Mouse (Mus musculus): ENCODE measurements at regions not wholly inside any gene's neighbourhood (a gene's known extent, or its start where the extent isn't known, plus 50 kb on each side); places are given as distances from the start of the nearest gene placed in this dataset.

DNA sequence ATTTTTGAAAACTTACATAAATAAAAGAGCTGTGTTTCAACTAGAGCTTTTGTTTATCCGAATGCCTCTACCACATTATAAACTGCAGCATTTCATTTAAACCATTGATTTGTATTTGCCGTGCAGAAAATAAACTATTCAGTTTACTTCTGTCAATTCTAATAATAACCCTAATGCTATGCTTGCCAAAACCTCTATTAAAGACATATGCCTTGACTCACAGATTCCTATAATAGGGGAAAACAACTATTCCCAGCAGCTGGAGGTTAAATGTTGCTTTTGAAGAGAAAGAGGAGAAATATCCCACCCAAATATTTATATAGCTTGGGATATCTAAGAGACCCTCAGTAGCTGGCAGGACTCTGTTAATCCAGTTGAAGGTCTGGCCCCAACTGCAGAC is 340.4 kb upstream of the Ptger4 start:
- DNase-seq (ENCODE audit: extremely low read depth, insufficient read length, low spot score) = no peak

DNA sequence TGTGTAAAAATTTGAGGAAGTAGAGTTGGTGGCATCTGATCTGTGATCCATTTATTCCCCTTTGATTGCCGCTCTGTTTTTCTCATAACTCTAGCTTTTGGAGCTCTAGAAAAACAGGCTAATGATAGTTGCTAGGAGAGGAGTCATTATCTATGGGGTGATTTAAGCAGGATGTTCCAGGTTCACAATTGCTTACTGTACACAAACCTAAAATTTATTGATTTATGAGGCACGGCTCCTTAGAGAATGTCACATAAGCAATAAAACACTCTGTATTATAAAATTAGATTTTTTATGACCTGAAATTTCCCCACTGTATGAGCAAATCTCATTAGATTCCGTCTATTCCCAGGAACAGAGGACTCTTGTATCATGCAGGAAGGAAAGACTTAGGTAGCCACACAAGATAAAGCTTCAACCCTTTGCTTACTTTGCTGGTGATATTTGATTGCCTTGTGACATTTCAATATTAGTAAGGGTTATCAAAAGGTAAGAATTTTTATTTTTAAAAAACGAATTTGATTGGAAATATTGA is 360.8 kb upstream of the Ptger4 start:
- no peak for DNase-seq (ENCODE audit: extremely low read depth, insufficient read length, low spot score)

DNA sequence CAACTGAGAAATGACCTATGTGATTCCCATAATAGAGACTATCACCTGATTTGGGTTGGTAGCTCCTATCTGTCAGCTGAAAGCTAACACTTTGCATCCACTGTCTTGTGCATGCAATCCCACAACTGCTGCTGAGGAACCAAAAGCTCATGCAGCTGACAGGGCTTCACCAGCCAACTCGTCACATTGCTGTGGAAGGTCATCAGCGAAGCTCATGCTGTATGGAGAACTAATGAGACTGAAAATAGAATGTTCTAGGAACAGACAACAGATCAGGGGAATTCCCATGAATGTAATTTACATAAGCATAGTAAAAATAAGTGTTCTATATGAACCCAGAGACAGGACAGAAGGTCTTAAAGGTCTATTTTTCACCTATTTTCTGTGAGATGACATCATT is 363.5 kb upstream of the Ptger4 start:
- DNase-seq (ENCODE audit: extremely low read depth, insufficient read length, low spot score) = no peak

DNA sequence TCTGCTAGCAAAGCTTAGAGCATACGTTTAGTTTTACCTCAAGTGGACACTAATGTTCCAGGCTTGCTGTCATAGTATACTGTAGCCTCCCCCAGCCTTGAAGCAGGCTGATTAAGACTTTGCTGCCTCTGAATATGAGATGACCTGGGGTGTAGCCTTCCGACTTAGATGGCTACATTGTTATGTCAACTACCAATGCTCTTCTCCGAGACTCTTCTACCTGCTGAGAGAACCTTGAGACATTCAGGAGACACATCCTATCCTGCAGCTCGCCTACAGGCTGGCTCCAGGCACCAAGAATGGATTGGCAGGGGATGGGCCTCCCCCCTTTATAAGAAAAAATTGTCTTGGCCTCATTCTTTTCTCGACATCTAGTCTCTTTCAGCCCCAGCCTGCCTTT is 379.0 kb upstream of the Ptger4 start:
- DNase-seq (ENCODE audit: extremely low read depth, insufficient read length, low spot score) = no peak

DNA sequence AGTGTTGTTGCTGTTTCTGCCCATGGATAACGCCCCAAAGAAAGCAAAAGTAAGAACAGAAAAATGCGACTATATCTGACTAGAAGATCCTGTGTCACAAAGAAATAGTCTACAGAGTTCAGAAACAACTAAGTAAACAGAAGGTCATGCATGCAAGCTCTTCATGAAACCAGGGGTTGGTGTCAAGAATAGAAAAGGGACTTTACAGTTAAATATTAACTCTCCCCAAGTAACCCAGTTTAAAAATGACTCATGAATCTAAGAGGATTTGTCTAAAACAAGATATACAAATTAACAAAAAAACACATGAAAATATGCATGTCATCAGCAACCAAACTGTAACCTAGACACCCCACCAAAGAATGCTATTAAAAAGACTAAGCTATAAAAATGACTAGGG is 381.4 kb upstream of the Ptger4 start:
- no peak for DNase-seq (ENCODE audit: extremely low read depth, insufficient read length, low spot score)

DNA sequence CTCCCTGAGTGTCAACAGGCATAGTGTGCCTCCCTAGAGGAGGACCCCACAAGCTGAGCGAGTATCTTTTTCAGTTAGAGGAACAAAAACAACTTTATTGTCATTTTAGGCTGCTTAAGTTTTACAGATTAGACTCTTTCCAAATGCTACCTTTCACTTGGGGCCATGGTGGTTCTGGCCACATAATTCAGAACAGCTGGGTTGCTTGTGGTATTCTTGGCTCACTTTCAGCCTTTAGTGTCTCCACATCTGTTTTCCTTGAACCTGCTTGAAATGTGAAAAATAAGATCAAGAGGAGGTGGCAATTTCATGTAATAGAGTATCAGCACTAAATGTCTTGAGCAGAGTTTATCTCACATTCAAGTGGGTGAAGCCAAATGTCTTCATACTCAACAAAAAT is 402.7 kb upstream of the Ptger4 start:
- DNase-seq (ENCODE audit: extremely low read depth, insufficient read length, low spot score) = no peak

DNA sequence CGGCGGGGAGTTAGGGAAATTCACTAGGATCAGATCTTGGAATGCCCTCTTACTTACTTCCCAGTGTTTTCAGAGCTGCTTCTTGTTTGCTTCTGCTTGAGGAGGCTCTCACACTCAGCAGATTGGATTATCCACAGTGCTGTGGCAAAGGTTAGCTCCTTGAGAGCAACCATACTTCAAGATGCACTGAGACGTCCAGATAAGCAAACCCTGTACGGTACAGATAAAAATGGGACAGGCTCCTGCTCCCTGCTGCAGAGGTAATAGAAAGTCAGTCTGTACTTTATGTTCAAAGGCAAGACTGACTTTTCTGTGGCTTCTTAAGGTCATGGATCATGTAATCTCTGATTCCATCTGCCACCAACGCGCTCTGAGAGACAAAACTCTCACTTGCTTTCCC is 414.8 kb upstream of the Ptger4 start:
- DNase-seq (ENCODE audit: extremely low read depth, insufficient read length, low spot score) = no peak

DNA sequence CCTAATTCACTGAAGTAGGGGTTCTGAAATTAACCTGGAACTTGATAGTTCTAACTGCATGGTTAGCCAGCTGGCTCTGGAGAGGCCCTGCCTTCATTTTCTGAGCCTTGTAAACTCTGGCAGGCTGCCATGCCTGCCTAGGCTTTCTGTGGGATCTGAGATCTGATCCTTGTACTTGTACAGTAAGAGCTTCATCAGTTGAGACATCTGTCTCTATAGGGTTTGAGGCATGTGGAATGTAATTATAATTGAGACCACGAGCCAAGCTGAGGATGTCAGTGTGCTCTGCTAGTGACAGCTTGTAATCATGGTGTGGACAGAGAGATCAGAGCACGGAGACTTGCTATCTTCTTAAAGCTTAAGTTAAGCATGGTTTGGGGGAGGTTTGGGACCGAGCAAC is 416.8 kb upstream of the Ptger4 start:
- no peak for DNase-seq (ENCODE audit: extremely low read depth, insufficient read length, low spot score)

DNA sequence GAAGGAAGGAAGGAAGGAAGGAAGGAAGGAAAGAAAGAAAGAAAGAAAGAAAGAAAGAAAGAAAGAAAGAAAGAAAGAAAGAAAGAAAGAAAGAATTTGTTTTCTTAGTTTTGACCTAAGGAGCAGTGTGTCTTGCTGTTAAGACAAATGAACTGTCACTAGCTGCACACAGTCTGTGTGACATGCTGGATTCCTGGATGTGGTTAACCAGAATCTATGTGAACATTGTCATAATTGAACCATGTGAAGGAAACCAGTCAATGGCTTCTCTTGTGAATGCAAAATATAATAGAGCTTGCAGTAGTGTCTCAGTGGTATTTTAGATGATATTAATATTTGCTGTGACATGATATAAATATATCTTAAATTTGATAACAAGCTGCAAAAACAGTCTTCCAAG is 427.8 kb upstream of the Ptger4 start:
- DNase-seq (ENCODE audit: extremely low read depth, insufficient read length, low spot score) = no peak

DNA sequence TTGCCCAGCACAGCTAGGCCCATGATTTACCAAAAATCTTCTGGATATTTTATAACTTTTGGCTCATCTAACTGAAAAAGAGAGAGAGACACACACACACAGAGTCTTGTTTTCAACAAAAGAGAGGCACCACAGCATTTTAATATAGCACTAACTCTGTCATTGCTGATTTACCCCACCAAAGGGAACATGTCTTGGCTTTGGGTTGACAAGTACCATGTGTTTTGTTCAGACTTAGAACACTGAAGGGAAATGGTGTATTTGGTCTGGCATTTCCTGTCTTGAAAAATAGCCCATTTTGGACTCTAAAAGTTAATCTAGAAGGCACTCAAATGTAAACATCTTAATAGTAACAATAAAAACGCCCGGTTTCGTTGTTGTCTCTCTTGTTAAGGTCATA is 432.7 kb upstream of the Ptger4 start:
- no peak for DNase-seq (ENCODE audit: extremely low read depth, insufficient read length, low spot score)

DNA sequence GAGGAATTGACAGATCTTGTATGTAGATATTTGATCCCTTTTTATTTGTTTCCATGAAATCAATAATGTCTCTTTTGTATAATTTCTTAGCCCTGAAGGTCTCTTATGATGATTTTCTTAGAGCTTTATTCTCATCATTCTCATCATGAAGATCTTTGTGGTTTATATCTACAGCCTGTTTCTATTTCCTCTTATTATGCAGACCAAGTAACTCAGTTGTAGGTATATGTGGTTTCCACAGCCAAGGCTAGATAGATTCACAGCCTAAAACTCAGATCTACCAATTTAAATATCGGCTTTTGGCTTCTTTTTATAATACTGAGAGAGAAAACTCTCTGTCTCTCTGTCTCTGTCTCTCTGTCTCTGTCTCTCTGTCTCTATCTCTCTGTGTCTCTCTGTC is 449.8 kb upstream of the Ptger4 start:
- no peak for DNase-seq (ENCODE audit: extremely low read depth, insufficient read length, low spot score)

DNA sequence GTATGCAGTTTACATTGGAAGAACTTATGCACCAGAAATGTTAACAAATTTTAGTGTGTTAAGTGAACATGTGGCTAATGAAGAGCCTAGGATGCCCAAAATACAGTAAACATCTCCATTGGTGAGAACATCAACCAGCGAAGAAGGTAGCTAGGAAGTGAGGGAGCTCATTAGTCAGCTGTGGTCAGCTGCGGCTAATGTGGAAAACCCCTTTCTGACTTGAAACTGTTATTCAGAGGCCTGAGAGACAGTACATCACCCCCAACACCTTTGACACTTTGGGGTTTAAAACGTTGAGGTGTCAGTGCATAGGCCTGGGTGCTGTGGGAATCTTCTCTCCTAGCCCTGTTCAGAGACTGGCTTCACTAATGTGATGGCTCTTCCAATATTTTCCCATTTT is 451.0 kb upstream of the Ptger4 start:
- DNase-seq (ENCODE audit: extremely low read depth, insufficient read length, low spot score) = no peak

DNA sequence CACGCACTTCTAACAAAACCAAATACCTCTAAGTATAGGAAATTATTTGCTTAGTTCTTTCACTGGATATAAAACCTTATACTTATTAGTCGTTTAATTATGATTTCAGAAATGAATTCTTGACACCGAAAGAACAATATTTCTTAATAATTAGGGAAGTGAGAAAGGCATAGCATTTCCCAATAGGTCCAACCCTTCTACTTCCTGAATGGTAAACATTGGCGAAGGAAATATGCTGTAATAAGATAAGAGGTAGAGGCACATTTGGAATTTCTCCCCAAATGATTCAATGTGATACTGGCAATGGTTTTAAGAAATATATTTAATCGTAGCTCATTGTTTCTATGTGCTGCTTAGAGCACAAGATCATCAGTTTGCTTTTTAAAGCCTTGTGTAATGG is 464.5 kb upstream of the Ptger4 start:
- no peak for DNase-seq (ENCODE audit: extremely low read depth, insufficient read length, low spot score)

DNA sequence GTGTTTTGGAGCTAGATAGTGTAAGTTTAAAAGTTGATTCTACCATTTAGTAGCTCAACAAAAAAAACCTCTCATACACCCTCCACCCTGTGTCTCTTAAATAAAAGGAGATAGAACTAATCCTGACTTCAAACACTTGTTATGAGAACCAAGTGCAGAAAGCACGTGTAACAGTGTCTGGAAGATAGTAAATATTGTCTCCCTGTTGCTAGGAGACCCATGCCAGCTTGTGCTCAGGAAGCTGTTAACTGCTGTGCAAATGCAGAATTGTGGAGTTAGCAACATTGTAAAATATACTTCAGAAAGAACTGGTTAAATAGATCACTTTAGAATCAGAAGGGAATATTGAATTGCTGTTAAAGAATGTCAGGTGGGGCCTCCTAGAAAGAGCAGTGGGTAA is 496.7 kb upstream of the Ptger4 start:
- no peak for DNase-seq (ENCODE audit: extremely low read depth, insufficient read length, low spot score)

DNA sequence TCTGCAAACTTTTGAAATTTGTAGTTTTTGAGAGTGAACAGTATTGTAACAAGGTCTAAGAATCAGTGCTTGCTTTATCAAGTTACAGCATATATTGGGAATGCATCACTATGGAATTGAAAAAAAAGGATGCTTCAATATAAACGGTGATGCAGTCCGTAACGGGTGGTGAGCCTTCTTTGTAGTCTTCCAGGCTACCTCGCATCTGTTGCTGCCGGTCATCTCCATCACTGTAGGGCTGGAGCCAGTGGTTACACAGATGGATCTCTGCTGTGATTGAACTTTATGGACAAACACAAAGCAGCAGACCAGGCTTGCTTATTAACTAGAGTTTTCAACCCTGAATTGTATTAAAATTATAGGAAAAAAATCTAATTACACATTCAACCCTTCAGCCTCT is 499.9 kb upstream of the Ptger4 start:
- no peak for DNase-seq (ENCODE audit: extremely low read depth, insufficient read length, low spot score)

DNA sequence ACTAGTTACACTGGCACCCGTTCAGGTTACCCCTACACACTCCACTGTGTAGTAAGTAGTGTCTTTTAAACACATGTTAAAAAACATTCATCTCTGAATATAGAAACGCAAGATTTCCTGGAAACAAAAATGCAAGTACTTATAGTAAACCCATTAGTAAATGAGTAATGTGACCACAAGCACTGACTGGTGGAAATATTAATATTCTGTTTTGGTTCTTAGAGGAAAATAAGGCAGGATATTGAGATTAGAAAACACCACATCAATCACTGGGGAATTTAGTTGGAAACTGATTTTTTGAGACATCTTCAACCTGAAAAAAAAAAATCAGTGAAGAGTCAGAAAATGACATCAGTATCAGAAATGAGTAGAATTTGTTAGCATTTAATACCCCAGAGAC is 514.7 kb upstream of the Ptger4 start:
- DNase-seq (ENCODE audit: extremely low read depth, insufficient read length, low spot score) = no peak

DNA sequence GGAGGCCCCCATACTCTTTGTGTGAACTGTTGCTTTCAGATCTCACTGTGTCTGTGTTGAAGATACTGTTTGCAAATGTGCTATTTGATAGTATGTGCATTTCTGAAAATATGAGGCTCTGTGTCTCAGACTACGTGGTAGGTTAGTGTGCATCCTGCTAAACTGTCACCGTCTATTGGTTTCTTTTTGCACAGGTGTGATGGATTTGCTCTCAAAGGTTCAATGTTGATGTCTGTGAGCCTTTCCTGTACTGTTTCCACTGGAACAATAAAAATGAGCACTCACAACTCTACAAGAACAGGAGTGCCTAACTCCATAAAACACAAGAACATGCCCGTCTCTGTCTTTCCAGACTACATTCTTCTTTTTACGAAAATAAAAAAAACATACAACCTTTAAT is 518.2 kb upstream of the Ptger4 start:
- no peak for DNase-seq (ENCODE audit: extremely low read depth, insufficient read length, low spot score)

DNA sequence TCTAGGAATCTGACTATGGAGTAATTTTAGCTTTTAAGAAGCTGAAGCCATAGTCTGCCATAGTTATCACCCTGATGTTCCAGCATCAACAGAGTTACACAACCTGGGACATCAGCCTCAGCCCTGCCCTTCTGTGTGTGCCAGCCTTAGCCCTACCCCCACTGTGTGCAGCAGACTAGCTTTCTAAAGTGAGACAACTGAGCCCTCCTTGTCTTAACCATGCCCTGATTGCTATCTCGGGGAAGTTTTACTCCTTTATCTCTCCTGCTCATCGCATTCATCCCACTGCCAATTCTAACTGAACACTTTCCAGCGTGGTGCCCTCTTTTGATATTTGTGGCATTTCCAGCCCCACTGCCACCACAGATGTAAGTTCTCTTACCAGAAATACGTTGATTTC is 522.5 kb upstream of the Dab2 start:
- DNase-seq (ENCODE audit: extremely low read depth, insufficient read length, low spot score) = no peak

DNA sequence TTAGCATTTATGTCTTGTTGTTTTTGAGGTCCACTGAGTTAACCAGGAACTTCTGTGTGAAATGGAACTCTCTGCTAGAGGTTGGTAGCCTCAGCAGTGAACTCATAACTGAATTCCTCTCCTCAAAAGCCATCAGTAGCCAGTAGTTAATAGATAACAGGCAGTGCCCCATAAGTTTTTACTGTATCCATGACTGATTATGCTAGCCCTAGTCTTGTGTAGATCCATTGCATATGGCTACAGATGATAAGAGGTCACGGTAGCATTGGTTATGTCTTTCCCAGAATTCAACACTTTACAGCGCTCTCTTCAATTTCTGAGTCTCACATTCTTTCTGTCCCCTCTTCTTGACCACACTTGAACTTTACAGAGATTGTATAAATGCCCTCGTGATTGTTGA is 499.7 kb upstream of the Dab2 start:
- DNase-seq (ENCODE audit: extremely low read depth, insufficient read length, low spot score) = no peak

DNA sequence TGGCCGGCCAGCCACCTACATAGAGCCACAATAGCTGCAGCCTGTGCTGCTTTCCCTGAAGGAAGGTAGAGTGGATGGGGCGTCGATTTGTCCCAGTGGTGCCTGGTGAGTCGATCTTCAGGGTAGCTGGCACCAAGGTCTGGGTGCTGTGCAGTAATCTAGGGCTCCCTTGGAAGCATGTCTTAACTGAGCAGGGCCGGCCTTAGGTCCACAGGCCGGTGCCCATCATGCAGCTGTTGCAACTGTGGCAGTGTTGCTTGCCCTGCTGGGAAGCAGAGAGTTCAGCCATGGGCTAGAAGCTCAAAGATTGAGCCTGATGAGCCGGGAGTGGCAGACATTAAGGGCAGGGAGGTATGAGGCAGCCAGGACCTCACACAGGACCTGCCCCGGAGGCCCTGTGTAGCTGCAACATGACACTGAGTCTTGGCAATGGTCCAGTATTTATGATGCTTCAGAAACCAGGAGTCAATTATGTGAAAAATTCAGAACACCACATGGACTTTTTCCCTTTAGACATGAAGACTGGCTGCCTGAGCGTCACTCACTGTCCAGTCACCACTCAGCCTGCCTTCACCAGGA is 488.3 kb upstream of the Dab2 start:
- no peak for DNase-seq (ENCODE audit: extremely low read depth, insufficient read length, low spot score)

DNA sequence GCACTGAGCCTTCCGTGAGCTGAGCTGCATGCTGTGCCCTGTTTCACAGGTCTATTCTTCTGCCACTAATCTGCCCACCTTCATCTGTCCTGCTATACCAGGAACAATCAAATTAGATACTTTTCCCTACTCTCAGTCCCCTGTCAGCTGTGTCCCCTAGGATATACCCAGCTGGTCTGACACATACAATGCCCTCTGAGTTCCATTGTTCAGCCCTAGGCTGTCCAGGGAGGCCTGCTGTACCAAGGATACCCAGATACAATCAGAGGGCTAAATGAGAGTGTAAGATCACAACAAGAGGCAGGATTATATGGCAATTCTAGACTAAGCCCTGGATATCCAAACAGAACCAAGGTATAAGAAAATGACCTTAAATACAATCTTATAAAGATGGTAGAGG is 487.6 kb upstream of the Dab2 start:
- DNase-seq (ENCODE audit: extremely low read depth, insufficient read length, low spot score) = no peak

DNA sequence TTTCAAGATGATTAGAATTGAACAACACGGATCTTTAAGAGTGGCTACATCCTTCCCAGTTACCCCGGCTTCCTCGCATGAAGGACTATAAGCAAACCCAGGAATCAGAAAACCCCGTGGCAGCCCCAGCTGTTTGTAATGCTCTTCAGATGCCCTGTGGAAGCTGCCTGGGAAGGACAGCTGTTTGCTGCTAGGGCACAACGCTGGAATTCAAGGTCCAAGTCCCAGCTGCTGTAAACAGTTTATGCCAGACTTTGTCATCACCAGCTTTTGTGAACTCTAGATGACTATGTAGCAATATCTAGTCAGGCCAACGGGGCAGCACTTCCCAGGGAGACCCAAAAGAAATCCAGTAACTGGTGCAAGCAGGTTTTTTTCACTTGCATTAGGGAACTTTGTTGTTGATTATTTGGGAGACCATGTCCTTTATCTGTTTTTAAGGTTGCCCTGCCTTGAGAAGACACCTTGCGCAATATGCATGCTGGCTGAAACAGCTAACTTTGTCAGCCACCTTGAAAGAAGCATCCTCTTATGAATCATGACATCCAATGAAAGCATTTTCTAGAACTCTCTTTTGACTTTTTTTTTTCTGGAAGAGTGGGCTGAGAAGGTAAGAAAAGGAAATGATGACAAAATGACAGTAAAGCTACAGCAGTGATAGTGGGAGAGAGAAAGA is 481.5 kb upstream of the Dab2 start:
- DNase-seq (ENCODE audit: extremely low read depth, insufficient read length, low spot score) = no peak

DNA sequence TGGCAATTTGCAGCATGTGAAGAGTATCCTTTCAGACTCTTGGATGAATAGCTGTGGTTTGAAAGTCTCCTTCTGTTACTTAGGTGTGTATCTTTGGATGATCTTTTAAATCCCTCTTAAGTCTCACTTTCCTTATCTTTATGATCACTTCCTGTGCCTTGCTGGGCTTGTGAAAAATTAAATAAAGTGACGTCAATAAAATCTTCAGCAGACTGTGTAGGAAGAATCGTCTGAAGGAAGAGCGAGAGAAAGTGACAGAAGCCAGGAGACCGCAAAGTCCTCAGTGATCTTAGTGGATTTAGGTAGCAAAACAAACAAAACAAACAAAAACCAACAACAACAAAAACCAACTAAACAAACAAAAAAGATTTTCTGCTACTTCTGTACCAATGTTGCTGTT is 459.6 kb upstream of the Dab2 start:
- no peak for DNase-seq (ENCODE audit: extremely low read depth, insufficient read length, low spot score)
